Mouse (Mus musculus) C2C12 (cell line): ENCODE data around the gene Fdx1l. TPM values are rescaled to one million over a fixed set of nuclear protein-coding genes. Genes with fewer than 3 reads are reported as not detected.
"Not testable (repeated sequence)": the region's sequence is repeated elsewhere in the genome, so short reads cannot be mapped to it uniquely, and the experiment has no call there.

Source experiments
- H3K27me3 ChIP-seq: one replicate; pipeline ENCODE4 v1.6.1; 2011; ENCODE audit not compliant: control insufficient read depth, insufficient read depth, insufficient read length
- H3K36me3 ChIP-seq: one replicate; pipeline ENCODE4 v1.6.1; 2011; ENCODE audit not compliant: control insufficient read depth, insufficient read depth
- H3K4me3 ChIP-seq: one replicate; pipeline ENCODE4 v1.5.1; 2011; ENCODE audit warnings: mild to moderate bottlenecking, control low read depth; ENCODE audit not compliant: poor library complexity, insufficient read depth, severe bottlenecking
- H3K79me2 ChIP-seq: one replicate; pipeline ENCODE4 v1.6.1; 2011; ENCODE audit not compliant: control insufficient read depth, insufficient read depth
- H3K79me3 ChIP-seq: one replicate; pipeline ENCODE4 v1.6.1; 2011; ENCODE audit warnings: low read depth, control low read depth
- H3ac ChIP-seq: one replicate; pipeline ENCODE3; 2011; ENCODE audit warnings: low read depth; ENCODE audit not compliant: control insufficient read depth, insufficient read length
- CEBPB ChIP-seq: IDR thresholded peaks from one replicate; pipeline ENCODE4 v1.6.1; 2011; ENCODE audit warnings: low read depth, mild to moderate bottlenecking, control low read depth, moderate library complexity
- CTCF ChIP-seq: IDR thresholded peaks from one replicate; pipeline ENCODE4 v1.5.1; 2011; ENCODE audit not compliant: control insufficient read depth, insufficient read depth, insufficient read length
- FOSL1 ChIP-seq: IDR thresholded peaks from one replicate; pipeline ENCODE4 v1.8.0; 2011; ENCODE audit warnings: mild to moderate bottlenecking, low read length; ENCODE audit not compliant: poor library complexity, insufficient read depth, severe bottlenecking
- MAX ChIP-seq: IDR thresholded peaks from one replicate; pipeline ENCODE4 v1.6.1; 2011; ENCODE audit warnings: mild to moderate bottlenecking, control low read depth
- MYOD1 ChIP-seq: IDR thresholded peaks from one replicate; pipeline ENCODE4 v1.6.1; 2011; ENCODE audit warnings: low read depth; ENCODE audit not compliant: control insufficient read depth, insufficient read length
- MYOG ChIP-seq: IDR thresholded peaks from one replicate; pipeline ENCODE4 v1.6.1; 2011; ENCODE audit not compliant: control insufficient read depth, insufficient read length; ENCODE audit errors: extremely low read depth
- USF1 ChIP-seq: IDR thresholded peaks from one replicate; pipeline ENCODE4 v1.6.1; 2011; ENCODE audit warnings: low read depth, mild to moderate bottlenecking, control low read depth, moderate library complexity
- polyA plus RNA-seq: library from polyadenylated mRNA; unstranded; fragments of >200 nt; fragmentation: generic; extraction: Trizol; gene quantifications from one replicate; pipeline ENCODE4 v1.2.1, GENCODE M21; 2012; ENCODE audit warnings: missing spikeins

Fdx1l gene
- polyA plus RNA-seq, 1 experiment: 109 TPM

DNA sequence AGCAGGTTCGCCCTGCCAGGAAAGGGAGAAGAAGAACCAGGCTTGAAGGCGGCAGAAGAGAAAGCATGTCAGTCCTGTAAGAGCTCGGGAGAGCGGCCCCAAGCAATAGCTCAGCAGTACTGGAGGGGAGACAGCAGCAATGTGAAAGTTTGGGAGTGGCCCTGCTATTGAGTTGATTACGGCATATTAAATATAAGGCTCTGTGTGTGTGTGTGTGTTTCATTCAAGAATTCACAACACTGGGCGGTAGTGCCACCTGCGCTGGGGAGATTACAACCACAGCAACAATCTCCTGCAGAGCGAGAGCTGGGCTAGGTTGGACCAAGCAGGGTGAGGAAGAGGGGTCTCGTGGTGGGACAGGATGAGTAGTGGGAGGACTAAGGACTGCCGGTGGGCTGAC is 21.8 kb downstream of the Fdx1l start:
- H3K27me3 ChIP-seq: peaks cover 25% of the 10 kb centered on the region
- no peaks in the 10 kb centered on the region for H3K79me3 ChIP-seq
- H3K36me3 ChIP-seq: no peaks in the 10 kb centered on the region
- no peaks in the 10 kb centered on the region for H3K79me2 ChIP-seq
- no peak for TF ChIP-seq MYOD1
- TF ChIP-seq MYOG: no peak
- TF ChIP-seq USF1: no peak
- TF ChIP-seq FOSL1: no peak
- TF ChIP-seq MAX: no peak
- TF ChIP-seq CEBPB: no peak
- TF ChIP-seq CTCF: no peak
- H3ac ChIP-seq: no peak overlapping the region
- no peak overlapping the region for H3K4me3 ChIP-seq

DNA sequence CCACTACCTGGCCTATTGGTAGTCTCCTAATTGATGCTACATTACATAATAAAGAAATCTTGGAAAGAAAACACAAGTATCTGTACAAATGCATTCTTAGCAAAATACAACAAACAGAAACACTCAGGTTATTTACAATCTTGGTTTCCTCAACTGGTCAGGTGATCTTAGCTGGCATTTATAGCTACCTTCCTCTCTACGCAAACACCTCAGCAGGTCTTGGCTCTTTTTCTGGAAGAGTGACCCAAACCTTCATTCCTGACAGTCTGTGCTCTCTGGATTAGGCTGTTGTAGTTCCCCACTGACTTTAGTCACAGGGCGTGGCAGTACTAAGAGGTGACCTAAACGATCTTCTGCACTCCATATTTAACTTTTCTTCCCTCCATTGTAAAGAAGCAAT is 28.2 kb downstream of the Fdx1l start:
- Histone ChIP-seq H3K79me3 (no peaks in the 10 kb centered on the region), H3ac (no peak overlapping the region), H3K79me2 (no peaks in the 10 kb centered on the region), H3K27me3 (peaks cover 3% of the 10 kb centered on the region), H3K36me3 (no peaks in the 10 kb centered on the region), H3K4me3 (no peak overlapping the region)
- TF ChIP-seq MYOD1 (no peak), MYOG (no peak), CTCF (no peak), MAX (no peak), USF1 (no peak), FOSL1 (no peak), CEBPB (no peak)

DNA sequence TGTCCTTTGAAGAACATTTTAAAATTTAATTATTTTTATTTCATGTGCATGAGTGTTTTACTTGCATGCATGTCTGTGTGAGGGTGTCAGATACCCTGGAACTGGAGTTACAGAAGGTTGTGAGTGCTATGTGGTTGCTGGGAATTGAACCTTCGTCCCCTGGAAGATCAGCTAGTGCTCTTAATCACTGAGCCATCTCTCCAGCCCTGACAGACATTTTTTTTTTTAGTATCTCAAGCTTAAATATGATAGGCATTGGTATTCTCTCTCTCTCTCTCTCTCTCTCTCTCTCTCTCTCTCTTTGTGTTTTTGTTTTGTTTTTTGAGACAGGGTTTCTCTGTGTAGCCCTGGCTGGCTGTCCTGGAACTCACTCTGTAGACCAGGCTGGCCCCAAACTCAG is 28.6 kb downstream of the Fdx1l start:
- not testable (repeated sequence) for H3K79me3 ChIP-seq, H3K79me2 ChIP-seq, H3K4me3 ChIP-seq, H3K36me3 ChIP-seq, H3ac ChIP-seq, H3K27me3 ChIP-seq

DNA sequence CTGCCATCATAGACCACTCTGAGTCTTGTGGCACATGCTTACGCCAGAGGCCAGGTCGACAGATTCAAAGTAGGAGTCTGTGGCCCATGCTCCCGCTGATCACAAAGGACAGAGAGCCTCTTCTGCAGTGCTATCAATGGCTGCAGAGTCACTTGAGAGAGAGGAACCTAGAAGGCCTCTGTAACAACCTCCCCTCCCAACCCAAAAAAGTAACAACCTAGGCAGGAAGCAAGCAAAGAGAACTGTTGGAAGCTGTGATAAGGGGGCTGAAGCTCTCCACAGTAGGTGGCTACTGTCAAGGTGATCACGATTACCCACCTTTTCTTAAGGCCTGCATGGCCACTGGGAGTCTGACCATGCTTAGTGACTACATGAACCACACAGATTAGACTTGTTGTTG is 29.9 kb downstream of the Fdx1l start:
- H3K79me2 ChIP-seq: no peaks in the 10 kb centered on the region
- peaks cover 7% of the 10 kb centered on the region for H3K27me3 ChIP-seq
- H3K79me3 ChIP-seq: no peaks in the 10 kb centered on the region
- no peak for TF ChIP-seq CEBPB
- H3K4me3 ChIP-seq: no peak overlapping the region
- no peaks in the 10 kb centered on the region for H3K36me3 ChIP-seq
- no peak overlapping the region for H3ac ChIP-seq

DNA sequence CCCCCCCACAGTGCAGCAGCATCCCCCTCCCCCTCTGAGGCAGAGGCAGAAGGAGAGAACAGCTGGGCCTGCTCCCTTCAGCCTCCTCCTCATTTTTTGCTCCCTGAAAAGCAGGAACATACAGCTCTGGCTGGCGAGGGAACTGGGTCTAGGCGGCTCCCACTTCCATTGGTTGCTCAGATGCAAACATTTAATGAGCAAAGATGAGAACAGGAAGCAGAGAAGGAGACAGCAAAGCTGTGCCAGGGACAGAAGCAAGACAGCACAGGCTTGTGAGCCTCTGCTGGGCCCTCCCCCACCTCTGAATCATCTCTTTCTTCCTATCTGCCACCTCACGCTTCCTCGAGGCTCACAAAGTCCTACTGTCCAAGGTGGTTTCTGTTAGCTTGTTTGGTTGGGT is 32.1 kb downstream of the Fdx1l start:
- no peak overlapping the region for H3K4me3 ChIP-seq
- H3K27me3 ChIP-seq: peaks cover 29% of the 10 kb centered on the region
- no peak for TF ChIP-seq CTCF
- TF ChIP-seq CEBPB: no peak
- no peak for TF ChIP-seq MYOD1
- no peak for TF ChIP-seq USF1
- no peak for TF ChIP-seq MAX
- no peak for TF ChIP-seq MYOG
- no peak for TF ChIP-seq FOSL1
- H3K36me3 ChIP-seq: no peaks in the 10 kb centered on the region
- no peaks in the 10 kb centered on the region for H3K79me3 ChIP-seq
- H3K79me2 ChIP-seq: no peaks in the 10 kb centered on the region
- H3ac ChIP-seq: no peak overlapping the region

DNA sequence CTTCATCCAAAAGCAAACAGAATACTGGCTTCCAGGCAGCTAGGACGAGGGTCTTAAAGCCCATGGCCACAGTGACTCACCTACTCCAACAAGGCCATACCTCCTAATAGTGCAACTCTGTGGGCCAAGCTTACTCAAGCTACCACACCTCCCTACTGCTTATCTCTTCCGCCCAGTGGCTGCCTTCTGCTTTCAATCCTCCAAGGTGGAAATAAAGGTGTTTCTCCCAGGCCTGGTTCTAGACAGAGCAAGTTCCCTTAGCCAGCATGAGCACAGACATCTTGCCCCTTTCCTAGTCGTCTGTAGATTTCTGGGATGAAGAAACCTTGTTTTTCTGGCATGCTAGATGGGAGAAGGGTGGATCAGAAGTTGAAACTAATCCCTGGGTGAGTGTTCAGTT is 33.6 kb downstream of the Fdx1l start:
- Histone ChIP-seq H3K79me2 (no peaks in the 10 kb centered on the region), H3K79me3 (no peaks in the 10 kb centered on the region), H3ac (no peak overlapping the region), H3K27me3 (peaks cover 39% of the 10 kb centered on the region), H3K36me3 (no peaks in the 10 kb centered on the region), H3K4me3 (no peak overlapping the region)
- TF ChIP-seq FOSL1: no peak
- no peak for TF ChIP-seq USF1
- TF ChIP-seq MAX: no peak
- TF ChIP-seq CEBPB: no peak
- TF ChIP-seq CTCF: no peak
- TF ChIP-seq MYOG: no peak
- no peak for TF ChIP-seq MYOD1
